Mouse (Mus musculus) heart, embryonic 14.5 days (tissue): ENCODE data around the gene Synpo2l. TPM values are rescaled to one million over a fixed set of nuclear protein-coding genes. Genes with fewer than 3 reads are reported as not detected.

Source experiments
- ATAC-seq: fragments of 200-750 bp; cut with Nextera tagmentation; 2 replicates; pipeline ENCODE4 v1.8.0; 2017; ENCODE audit warnings: low read depth, moderate TSS enrichment; ENCODE audit not compliant: insufficient number of reproducible peaks, insufficient read depth, low FRiP score
- H3K27ac ChIP-seq, 2 experiments: fragments of 200-500 bp in 1 of 2; fragments of 300-500 bp in 1 of 2; sonication (generic) in 1 of 2; replicated peaks in 1 of 2; 2 replicates each; pipeline ENCODE4 v1.5.1; 2012 to 2014; ENCODE audit warnings: low read depth in 2 of 2, low read length in 2 of 2, control low read depth in 1 of 2, mild to moderate bottlenecking in 1 of 2, mixed read lengths in 1 of 2; ENCODE audit not compliant: control insufficient read depth in 1 of 2, insufficient read depth in 1 of 2
- H3K27me3 ChIP-seq: fragments of 300-500 bp; sonication (generic); 2 replicates; pipeline ENCODE4 v1.6.1; 2014; ENCODE audit warnings: mild to moderate bottlenecking, low read length, control low read depth; ENCODE audit not compliant: control insufficient read depth, insufficient read depth
- H3K36me3 ChIP-seq: fragments of 300-500 bp; sonication (generic); 2 replicates; pipeline ENCODE4 v1.6.1; 2014; ENCODE audit warnings: mild to moderate bottlenecking, control low read depth, low read length, mixed read lengths; ENCODE audit not compliant: control insufficient read depth, insufficient read depth
- H3K4me1 ChIP-seq, 2 experiments: fragments of 200-500 bp in 1 of 2; fragments of 300-500 bp in 1 of 2; sonication (generic) in 1 of 2; 2 replicates each; pipeline ENCODE4 v1.6.1; 2012 to 2014; ENCODE audit warnings: low read length in 2 of 2, control low read depth in 1 of 2, mixed read lengths in 1 of 2; ENCODE audit not compliant: control insufficient read depth in 2 of 2, insufficient read depth in 2 of 2
- H3K4me2 ChIP-seq: fragments of 300-500 bp; sonication (generic); 2 replicates; pipeline ENCODE4 v1.6.1; 2014; ENCODE audit warnings: mild to moderate bottlenecking, low read length
- H3K4me3 ChIP-seq, 2 experiments: fragments of 200-500 bp in 1 of 2; fragments of 300-500 bp in 1 of 2; sonication (generic) in 1 of 2; 2 replicates each; pipeline ENCODE4 v1.5.1; 2012 to 2014; ENCODE audit warnings: low read length in 2 of 2, mild to moderate bottlenecking in 2 of 2, control low read depth in 1 of 2, low read depth in 1 of 2, moderate library complexity in 1 of 2; ENCODE audit not compliant: control insufficient read depth in 1 of 2, insufficient read depth in 1 of 2
- H3K9ac ChIP-seq: fragments of 300-500 bp; sonication (generic); 2 replicates; pipeline ENCODE4 v1.6.1; 2014; ENCODE audit warnings: mild to moderate bottlenecking, low read length
- H3K9me3 ChIP-seq: fragments of 300-500 bp; sonication (generic); 2 replicates; pipeline ENCODE4 v1.6.1; 2016; ENCODE audit warnings: low read length, control low read depth; ENCODE audit not compliant: control insufficient read depth
- WGBS: fragments of 180-500 bp; shearing (Covaris S2); extraction: QIAGEN DNeasy Blood & Tissue Kit; methylation state at CpG from one replicate; pipeline ENCODE4 v1.1.7; 2014; 5-methylcytosine and 5-hydroxymethylcytosine counted together
- polyA plus RNA-seq: library from polyadenylated mRNA; unstranded; fragments of >200 nt; fragmentation: Nextera tagmentation; extraction: Ambion mirVana; gene quantifications from 2 replicates; pipeline ENCODE4 v1.2.1, GENCODE M21; 2014

Synpo2l gene
- polyA plus RNA-seq, 1 experiment from 2014 or later, result 172 TPM

DNA sequence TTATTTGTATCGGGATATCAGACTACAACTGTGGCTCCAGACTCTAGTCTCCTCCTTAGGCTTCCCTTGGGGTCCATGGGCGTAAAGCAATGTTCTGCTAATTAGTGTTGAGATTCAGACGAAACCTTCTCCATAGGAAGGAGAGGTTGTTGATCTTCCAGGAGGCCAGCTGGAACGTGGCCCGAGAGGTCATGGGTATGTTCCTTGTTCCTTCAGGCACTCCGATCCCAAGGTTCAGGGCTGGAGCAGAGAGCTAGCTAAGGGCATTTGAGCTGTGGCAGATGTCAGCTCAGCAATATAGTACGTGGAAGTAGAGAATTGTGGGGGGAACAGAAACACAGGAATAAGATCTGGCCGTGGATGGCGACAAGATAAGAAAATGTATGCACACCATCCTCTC lies 12.4 kb downstream of the Synpo2l start:
- Histone ChIP-seq H3K27me3 (no peaks in the 10 kb centered on the region), H3K4me2 (peak overlapping the region; percentile 59), H3K9me3 (no peaks in the 10 kb centered on the region), H3K36me3 (peaks cover 11% of the 10 kb centered on the region; the same call in 1 of the 2 replicates), H3K4me3 (peak overlapping the region in 1 of 2 experiments; percentile 25; a peak in 2 of 4 replicates), H3K9ac (peak overlapping the region; percentile 60), H3K4me1 (peaks cover 19 to 28% of the 10 kb centered on the region in 2 experiments), H3K27ac (peak overlapping the region; percentile 15 to 52)
- ATAC-seq, result no peak
- 44% methylated on average over 9 of the region's 9 CpGs for WGBS

DNA sequence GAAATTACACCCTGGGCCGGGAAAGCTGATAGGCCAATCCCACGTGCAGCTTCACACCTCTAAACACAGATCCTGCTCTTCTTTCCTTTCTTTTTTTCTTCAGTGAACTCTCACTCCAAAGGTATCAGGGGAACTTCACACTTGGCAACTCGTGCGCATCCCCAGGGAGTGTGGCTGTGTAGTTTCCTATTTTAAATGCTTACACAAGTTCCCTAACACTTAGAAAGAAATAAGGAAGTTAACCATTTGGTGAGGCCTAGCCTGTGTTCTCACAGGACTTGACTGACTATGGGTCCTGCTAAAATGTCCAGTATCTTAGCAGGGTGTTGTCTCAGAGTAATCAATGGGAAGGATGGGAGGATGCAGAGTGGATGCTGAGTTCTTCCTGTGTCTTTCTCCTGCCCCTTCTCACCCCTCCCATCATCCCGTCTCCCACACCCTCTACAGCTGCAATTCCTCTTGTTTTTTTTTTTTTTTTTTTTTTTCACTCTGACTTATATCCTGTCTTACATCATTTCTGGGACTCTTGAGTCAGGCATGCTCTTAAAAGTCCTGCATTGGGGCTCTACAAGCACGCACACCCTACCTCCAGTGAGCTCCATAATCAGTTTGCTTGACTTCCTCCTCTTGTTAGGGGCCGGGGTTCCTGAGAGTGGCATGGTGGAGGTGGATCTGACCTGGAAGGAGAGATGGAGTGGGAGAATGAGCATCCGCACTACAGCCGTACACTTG lies 13.3 kb downstream of the Synpo2l start:
- H3K4me2 ChIP-seq, result no peak overlapping the region
- H3K4me1 ChIP-seq, result peaks cover 14 to 21% of the 10 kb centered on the region in 2 experiments
- H3K36me3 ChIP-seq, result peaks cover 4% of the 10 kb centered on the region; the same call in 1 of the 2 replicates
- H3K27me3 ChIP-seq, result no peaks in the 10 kb centered on the region
- 60% methylated on average over 9 of the region's 9 CpGs for WGBS
- H3K27ac ChIP-seq, result peak overlapping the region; percentile 15 to 52; a peak in 2 of 4 replicates
- no peak overlapping the region for H3K9ac ChIP-seq
- H3K9me3 ChIP-seq, result no peaks in the 10 kb centered on the region
- H3K4me3 ChIP-seq, result no peak overlapping the region
- no peak for ATAC-seq

DNA sequence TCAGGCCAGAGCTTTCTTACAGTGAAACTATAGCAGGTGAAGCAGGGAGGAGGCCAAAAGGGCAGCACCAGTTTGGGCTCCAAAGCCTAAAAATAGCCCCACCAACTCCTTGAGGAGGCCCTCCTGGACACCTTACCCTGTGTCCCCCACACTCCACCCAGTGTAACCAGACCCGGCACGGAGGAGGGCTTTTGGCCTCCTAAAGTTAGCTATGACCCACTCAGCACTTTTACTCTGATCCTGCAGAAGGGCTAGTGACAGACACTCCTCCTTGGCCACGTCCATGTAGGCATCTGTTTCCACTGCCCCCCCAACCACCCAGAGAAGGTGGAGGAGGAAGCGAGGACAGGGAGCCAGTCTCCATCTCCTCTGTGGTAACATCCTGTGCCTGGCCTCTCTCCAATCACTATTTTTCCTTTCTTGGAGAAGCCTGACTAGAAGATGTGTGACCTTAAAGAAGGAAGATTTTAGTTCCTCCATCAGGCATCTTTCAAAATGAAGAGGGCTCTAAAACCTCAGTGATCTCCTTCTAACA lies 16.4 kb downstream of the Synpo2l start:
- 39% methylated on average over 4 of the region's 4 CpGs for WGBS
- Histone ChIP-seq H3K9me3 (no peaks in the 10 kb centered on the region), H3K4me2 (no peak overlapping the region), H3K9ac (0 out of 2 replicates have a peak overlapping the region, but pooled peaks have one; percentile 21), H3K4me1 (peaks cover 14 to 19% of the 10 kb centered on the region in 2 experiments), H3K36me3 (no peaks in the 10 kb centered on the region), H3K27ac (0 out of 4 replicates have a peak overlapping the region, but pooled peaks of 1 of the 2 experiments have one; percentile 24), H3K4me3 (no peak overlapping the region), H3K27me3 (no peaks in the 10 kb centered on the region)
- ATAC-seq, result no peak

DNA sequence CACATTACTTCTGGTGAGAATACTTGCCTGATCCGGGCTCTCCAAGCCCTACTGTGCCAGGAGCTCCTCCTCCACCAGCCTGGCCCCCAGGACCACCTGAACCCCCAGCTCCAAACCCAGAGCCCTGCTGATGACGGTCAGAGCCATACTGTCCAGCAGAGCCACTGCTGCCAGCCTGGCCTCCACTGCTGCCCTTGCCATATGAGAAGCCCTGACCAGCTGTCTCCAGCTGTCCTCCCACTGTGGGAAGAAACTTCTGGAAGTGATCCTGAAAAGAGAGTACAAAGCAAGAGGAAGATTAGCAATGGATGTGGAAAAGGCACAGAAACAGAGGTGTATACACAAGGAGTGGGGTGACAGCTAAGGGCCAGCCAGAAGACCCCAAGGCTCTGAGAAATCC lies 17.2 kb downstream of the Synpo2l start:
- WGBS, result 78% methylated on average over 2 of the region's 2 CpGs
- Histone ChIP-seq H3K9ac (no peak overlapping the region), H3K36me3 (no peaks in the 10 kb centered on the region), H3K4me3 (no peak overlapping the region), H3K4me2 (no peak overlapping the region), H3K27me3 (no peaks in the 10 kb centered on the region), H3K27ac (no peak overlapping the region), H3K4me1 (peaks cover 11 to 13% of the 10 kb centered on the region in 2 experiments), H3K9me3 (no peaks in the 10 kb centered on the region)
- ATAC-seq, result no peak

DNA sequence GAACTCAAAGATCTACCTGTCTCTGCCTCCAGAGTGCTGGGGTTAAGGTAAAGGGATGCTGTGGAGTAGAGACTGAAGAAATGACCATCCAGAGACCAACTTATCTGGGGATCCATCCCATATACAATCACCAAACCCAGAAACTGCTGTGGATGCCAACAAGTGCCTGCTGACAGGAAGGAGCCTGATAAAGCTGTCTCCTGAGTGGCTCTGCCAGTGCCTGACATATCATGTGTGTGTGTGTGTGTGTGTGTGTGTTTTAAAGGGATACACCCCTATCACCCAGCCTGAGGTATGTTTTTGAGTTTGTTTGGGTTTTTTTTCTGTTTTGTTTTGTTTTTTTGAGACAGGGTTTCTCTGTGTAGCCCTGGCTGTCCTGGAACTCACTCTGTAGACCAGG lies 21.8 kb downstream of the Synpo2l start:
- H3K9me3 ChIP-seq, result no peaks in the 10 kb centered on the region
- no peak for ATAC-seq

DNA sequence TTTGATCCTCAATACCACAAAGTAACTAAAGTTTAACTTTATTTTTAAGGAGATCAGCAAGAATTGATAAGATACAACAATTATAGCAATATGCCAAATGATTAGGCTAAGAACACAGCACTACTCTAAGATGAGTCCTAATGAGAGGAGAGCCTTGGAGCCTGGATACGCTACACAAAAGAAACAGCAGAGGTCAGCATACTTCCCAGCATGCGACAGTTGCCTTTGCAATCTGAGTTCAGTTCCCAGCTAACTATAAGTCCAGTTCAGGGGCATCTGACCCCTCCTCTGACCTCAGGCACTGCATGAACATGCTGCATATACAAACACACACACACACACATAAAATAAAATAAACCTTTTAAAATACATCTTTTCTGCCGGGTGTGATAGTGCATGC lies 22.6 kb downstream of the Synpo2l start:
- no peak for ATAC-seq
- Histone ChIP-seq H3K36me3 (no peaks in the 10 kb centered on the region), H3K27me3 (no peaks in the 10 kb centered on the region), H3K27ac (no peak overlapping the region), H3K9me3 (no peaks in the 10 kb centered on the region), H3K9ac (no peak overlapping the region), H3K4me2 (no peak overlapping the region), H3K4me1 (0 out of 4 replicates have a peak, but pooled peaks cover 2 to 6% of the 10 kb centered on the region in 2 experiments), H3K4me3 (no peak overlapping the region)
- WGBS, result 35% methylated on average over 3 of the region's 3 CpGs

More for the DNA sequence above, 21.8 kb downstream of the Synpo2l start:
- Histone ChIP-seq H3K4me3 (no peak overlapping the region), H3K4me1 (0 out of 4 replicates have a peak, but pooled peaks cover 2 to 6% of the 10 kb centered on the region in 2 experiments), H3K27me3 (no peaks in the 10 kb centered on the region), H3K4me2 (no peak overlapping the region), H3K27ac (no peak overlapping the region), H3K36me3 (no peaks in the 10 kb centered on the region), H3K9ac (no peak overlapping the region)

DNA sequence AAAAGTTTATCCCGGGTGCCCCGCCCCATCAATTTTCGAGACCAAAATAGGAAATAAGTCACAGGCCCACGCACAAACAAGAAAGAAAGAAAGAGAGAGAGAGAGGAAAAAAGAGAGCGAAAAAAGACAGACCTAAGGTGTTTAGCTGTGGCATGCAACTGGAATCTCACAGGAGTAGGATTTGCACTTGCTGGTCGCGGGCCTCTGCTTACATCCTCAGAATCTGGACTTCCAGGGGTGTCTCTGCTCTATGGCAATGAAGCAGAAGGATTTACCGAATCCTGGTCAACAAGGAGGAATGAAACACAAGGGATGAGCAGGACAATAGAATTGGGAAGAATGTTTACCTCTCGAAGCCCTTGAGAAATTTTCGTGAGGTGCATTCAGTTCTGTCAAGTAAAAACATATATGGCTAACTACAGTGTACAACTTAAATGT lies 26.7 kb downstream of the Synpo2l start:
- peak overlapping the region; percentile 90 to 95 for H3K27ac ChIP-seq
- no peaks in the 10 kb centered on the region for H3K36me3 ChIP-seq
- peak overlapping the region; percentile 74 to 80 for H3K4me3 ChIP-seq
- 16% methylated on average over 10 of the region's 10 CpGs for WGBS
- H3K27me3 ChIP-seq, result no peaks in the 10 kb centered on the region
- no peaks in the 10 kb centered on the region for H3K9me3 ChIP-seq
- peak overlapping the region; percentile 97 for H3K9ac ChIP-seq
- ATAC-seq, result no peak
- peak overlapping the region; percentile 73 for H3K4me2 ChIP-seq
- H3K4me1 ChIP-seq, result peaks cover 2 to 11% of the 10 kb centered on the region in 2 experiments; a peak in 2 of 4 replicates
